Mouse (Mus musculus) neural tube, embryonic 11.5 days (tissue): ENCODE data around the gene AC192777.2. TPM values are rescaled to one million over a fixed set of nuclear protein-coding genes. Genes with fewer than 3 reads are reported as not detected.
"Not testable (repeated sequence)": the region's sequence is repeated elsewhere in the genome, so short reads cannot be mapped to it uniquely, and the experiment has no call there.

ENCODE experiments used
- ATAC-seq: fragments of 200-750 bp; cut with Nextera tagmentation; 2 replicates; pipeline ENCODE4 v1.8.0; 2017; ENCODE audit warnings: moderate number of reproducible peaks, mild to moderate bottlenecking, moderate TSS enrichment, moderate library complexity; ENCODE audit not compliant: insufficient read depth, low FRiP score, low TSS enrichment
- DNase-seq: peaks from one replicate; pipeline ENCODE4 v3.0.0-alpha.2; 2015; ENCODE audit warnings: low spot score
- H3K27ac ChIP-seq: fragments of 300-500 bp; sonication (generic); 2 replicates; pipeline ENCODE4 v1.5.1; 2014; ENCODE audit warnings: low read depth, mild to moderate bottlenecking, low read length
- H3K27me3 ChIP-seq: fragments of 300-500 bp; sonication (generic); 2 replicates; pipeline ENCODE4 v1.6.1; 2014; ENCODE audit warnings: mild to moderate bottlenecking, low read length, mixed read lengths; ENCODE audit not compliant: control insufficient read depth, insufficient read depth
- H3K36me3 ChIP-seq: fragments of 300-500 bp; sonication (generic); 2 replicates; pipeline ENCODE4 v1.6.1; 2014; ENCODE audit warnings: mild to moderate bottlenecking, low read length, moderate library complexity, mixed read lengths; ENCODE audit not compliant: control insufficient read depth, insufficient read depth
- H3K4me1 ChIP-seq: fragments of 300-500 bp; sonication (generic); 2 replicates; pipeline ENCODE4 v1.6.1; 2014; ENCODE audit warnings: low read length, mixed read lengths; ENCODE audit not compliant: control insufficient read depth, insufficient read depth
- H3K4me2 ChIP-seq: fragments of 300-500 bp; sonication (generic); 2 replicates; pipeline ENCODE4 v1.6.1; 2014; ENCODE audit warnings: low read depth, mild to moderate bottlenecking, moderate library complexity
- H3K4me3 ChIP-seq: fragments of 300-500 bp; sonication (generic); 2 replicates; pipeline ENCODE4 v1.5.1; 2014; ENCODE audit warnings: low read depth, low read length
- H3K9ac ChIP-seq: fragments of 300-500 bp; sonication (generic); 2 replicates; pipeline ENCODE4 v1.6.1; 2014; ENCODE audit warnings: mild to moderate bottlenecking, low read length
- H3K9me3 ChIP-seq: fragments of 300-500 bp; sonication (generic); 2 replicates; pipeline ENCODE4 v1.6.1; 2016; ENCODE audit warnings: low read length; ENCODE audit not compliant: control insufficient read depth
- WGBS: fragments of 180-500 bp; shearing (Covaris S2); extraction: QIAGEN DNeasy Blood & Tissue Kit; methylation state at CpG from one replicate; pipeline ENCODE4 v1.1.7; 2014; 5-methylcytosine and 5-hydroxymethylcytosine counted together
- microRNA-seq: library from miRNA; unstranded; fragments of <30 nt; microRNA quantifications from one replicate; pipeline ENCODE4, GENCODE M21; 2016
- polyA plus RNA-seq: library from polyadenylated mRNA; unstranded; fragments of >200 nt; fragmentation: Nextera tagmentation; extraction: Ambion mirVana; gene quantifications from 2 replicates; pipeline ENCODE4 v1.2.1, GENCODE M21; 2014

Gene AC192777.2
- polyA plus RNA-seq, result not detected in 2 replicates

DNA sequence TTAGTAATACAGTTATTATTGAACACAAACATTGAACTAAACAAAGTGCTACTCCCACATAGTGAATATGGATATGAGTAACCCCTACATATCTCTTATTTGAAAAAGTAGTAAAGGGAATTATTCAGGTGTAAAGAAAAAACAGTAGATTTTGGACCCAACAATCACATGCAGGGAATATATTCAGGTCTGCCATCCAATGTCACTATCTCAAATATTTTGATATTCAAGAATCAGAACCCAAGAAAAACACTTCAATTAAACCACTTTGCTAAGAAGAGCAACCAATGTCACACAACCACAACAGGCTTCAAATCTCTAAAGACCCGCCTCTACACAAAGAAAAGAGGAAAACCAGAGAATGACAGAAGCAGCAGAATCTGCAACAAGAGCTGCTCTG is at the start of gene AC192777.2:
AC192777.2 (plus strand) TSS at position 301 of the 400 bp plus-strand sequence.
- H3K9ac ChIP-seq, H3K4me2 ChIP-seq, H3K36me3 ChIP-seq, H3K4me1 ChIP-seq, H3K27ac ChIP-seq, H3K4me3 ChIP-seq, DNase-seq, H3K27me3 ChIP-seq, ATAC-seq, H3K9me3 ChIP-seq: not testable (repeated sequence)
- 92% methylated on average over 1 of the region's 1 CpGs for WGBS

DNA sequence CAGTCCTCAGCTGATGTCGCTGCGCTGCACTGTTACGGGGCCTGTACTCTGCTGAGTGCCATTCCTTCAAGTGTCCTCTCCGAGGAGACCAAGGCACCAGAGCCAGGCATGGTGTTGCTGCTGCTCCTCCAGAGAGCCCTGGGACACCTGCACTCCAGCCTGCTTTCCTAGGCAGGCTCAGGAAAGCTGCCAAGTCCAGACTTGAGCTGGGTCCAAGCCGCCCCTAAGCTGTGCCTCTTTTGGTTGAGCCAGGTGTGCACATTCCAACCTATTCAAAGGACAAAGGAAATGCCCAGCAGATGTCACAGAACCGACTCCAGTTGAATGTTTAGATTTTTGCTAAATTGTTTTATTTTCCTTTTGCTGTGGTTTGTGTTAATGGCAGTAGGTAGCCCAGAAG is 20.9 kb downstream of the AC192777.2 start:
- not testable (repeated sequence) for H3K4me3 ChIP-seq, H3K36me3 ChIP-seq, H3K27ac ChIP-seq, DNase-seq, H3K4me2 ChIP-seq, H3K9me3 ChIP-seq, H3K4me1 ChIP-seq, ATAC-seq, H3K9ac ChIP-seq, H3K27me3 ChIP-seq
- WGBS, result 89% methylated on average over 5 of the region's 6 CpGs

GRCm38 (mm10) chr17:40116877-40117276 is 21.6 kb downstream of the AC192777.2 start:
- not testable (repeated sequence) for H3K9me3 ChIP-seq, H3K4me3 ChIP-seq, H3K4me1 ChIP-seq, ATAC-seq, H3K27ac ChIP-seq, H3K36me3 ChIP-seq, DNase-seq, H3K4me2 ChIP-seq, H3K9ac ChIP-seq, H3K27me3 ChIP-seq
- 57% methylated on average over 4 of the region's 4 CpGs for WGBS

Small RNA genes within 50 kb of the gene (microRNA-seq; reads per million reads assigned to microRNA genes)
- gene Gm26376, result not detected

Other genes with a start within 250 kb of the AC192777.2 start
- not detected in 2 replicates for gene Esp38, start 144.9 kb upstream of the AC192777.2 start, polyA plus RNA-seq
- gene Pgk2, start 113.2 kb downstream of the AC192777.2 start, polyA plus RNA-seq, result not detected in 2 replicates
- not detected in 2 replicates for gene Crisp3, start 146.8 kb downstream of the AC192777.2 start, polyA plus RNA-seq
- gene Crisp1, start 223.8 kb downstream of the AC192777.2 start, polyA plus RNA-seq, result not detected in 2 replicates